Mouse (Mus musculus): ENCODE data around the gene Ms4a4b.
"Not testable (repeated sequence)": the region's sequence is repeated elsewhere in the genome, so short reads cannot be mapped to it uniquely, and the experiment has no call there.

DNA sequence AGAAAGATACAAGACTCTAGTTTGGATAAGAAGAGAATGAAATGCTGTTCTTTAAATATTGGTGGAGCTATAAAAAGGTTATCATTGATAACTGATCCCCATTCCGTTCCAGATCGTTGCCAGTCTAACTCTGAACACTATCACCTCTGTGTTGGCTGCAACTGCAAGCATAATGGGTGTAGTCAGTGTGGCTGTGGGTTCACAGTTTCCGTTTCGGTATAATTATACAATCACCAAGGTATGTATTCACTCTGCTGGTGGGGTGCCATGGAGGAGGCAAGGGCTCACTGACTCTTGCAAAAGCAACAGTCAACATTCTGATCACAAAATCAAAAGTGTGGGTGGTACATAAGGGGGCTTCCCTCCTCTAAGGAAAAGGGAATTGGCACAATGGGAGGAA, 15.7 kb downstream of the Ms4a4b start:
- TF ChIP-seq CTCF (IDR thresholded peaks at IDR 0.05; ENCODE audit: extremely low read depth, insufficient read length, insufficient replicate concordance, low read depth, low read length); POLR2A (IDR thresholded peaks at IDR 0.05; ENCODE audit: low read depth, low read length): not testable (repeated sequence)

All from small intestine, adult 2 months (tissue).